Mouse (Mus musculus): ENCODE measurements around the gene Oprl1. TPM values are rescaled to one million over a fixed set of nuclear protein-coding genes. Genes with fewer than 3 reads are reported as not detected.

Gene Oprl1
- total RNA-seq, 2 experiments from 2014 or later = not detected

DNA sequence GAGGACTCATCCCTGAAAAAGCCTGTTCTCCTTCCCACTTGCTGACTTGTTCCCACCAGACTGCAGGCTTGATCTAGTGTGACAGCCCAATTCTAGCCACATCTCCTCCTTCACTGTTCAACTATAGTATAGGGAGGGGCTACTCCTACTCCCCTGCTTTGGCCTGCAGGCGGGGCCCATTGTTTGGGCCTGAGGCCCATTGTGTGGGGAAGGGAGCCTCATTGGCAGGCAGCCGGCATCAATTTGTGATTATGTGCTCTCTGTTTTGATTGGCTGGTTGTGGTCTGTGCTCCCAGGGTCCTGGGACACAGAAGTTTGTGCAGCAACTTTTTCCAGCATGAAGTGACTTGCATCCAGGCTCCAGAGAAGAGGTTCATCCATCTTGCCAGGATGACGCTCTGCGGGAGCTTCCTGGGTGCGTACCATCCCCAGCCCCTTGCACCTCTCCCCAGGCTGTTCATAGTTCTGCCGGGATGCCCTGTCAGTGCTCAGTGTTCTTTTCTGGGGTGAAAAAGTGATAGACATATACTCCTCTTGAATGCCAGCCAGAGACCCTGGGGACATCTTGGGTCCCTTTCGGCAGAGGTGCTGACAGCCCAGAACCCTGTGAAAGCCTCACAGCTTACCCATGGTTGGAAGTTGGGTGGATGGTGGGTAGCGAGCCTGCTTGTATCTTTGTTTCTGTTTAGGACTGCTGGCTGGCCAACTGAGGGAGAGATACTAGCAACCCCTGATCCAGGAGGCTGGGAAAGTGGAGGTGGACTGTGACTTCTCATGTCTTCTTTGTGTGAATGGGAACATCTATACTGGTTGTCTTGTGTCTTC is 48.4 kb downstream of the Oprl1 start, which contains the start of gene Myt1:
Gene Myt1 (plus strand): TSS at position 327 of the 825 bp plus-strand sequence.
- no peak for ATAC-seq (replicated peaks; ENCODE audit: low FRiP score, poor library complexity, severe bottlenecking)

DNA sequence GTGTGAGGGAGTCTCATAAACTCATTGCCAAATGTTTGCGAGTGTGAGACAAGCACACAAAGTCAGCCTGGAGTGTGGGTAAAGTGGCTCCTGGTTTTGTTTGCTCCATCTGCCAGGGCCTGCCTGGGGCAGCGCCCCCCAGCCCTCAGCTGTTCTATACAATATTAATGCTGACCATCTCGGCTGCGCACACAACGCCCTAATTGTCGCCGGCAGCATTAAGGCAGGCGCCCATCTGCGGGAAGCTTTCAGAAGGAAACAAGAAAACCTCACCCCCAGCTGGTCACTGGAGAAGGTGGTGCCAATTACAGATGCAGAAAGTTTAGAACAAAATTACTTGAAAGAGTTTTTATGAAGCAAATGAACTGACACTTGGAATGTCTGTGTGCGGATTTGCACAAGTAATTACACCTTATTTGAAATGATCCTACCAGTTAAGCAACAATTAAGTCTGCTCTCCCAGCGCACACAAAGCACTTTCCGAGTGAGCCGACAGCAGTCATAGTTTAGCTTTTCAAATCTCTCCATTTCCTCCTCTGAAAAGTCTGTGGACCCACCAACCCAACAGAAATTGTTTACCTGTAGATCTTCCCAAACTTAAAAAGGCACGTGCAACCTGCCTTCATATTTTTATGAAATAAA is 49.2 kb downstream of the Oprl1 start:
- no peak for ATAC-seq (replicated peaks; ENCODE audit: low FRiP score, poor library complexity, severe bottlenecking)

DNA sequence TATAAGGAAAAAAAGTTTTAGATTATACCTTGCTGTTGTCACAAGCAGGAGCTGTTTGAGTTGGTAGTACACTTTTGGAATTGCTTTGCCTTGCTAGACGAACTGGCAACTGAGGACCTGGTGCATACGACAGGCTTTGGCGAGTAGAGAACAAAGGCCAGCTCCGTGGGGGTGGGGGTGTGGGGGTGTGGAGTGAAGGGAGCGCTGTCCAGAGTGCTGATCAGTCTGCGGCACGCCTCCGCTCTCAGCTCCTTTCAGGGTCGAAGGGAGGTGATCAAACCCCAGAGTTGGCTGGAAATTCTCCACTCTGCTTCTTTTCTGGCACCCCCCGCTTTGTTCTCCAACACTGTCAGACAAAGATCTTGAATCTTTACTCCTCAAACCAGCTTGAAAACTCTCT is 49.8 kb downstream of the Oprl1 start:
- no peak for ATAC-seq (replicated peaks; ENCODE audit: low FRiP score, poor library complexity, severe bottlenecking)

DNA sequence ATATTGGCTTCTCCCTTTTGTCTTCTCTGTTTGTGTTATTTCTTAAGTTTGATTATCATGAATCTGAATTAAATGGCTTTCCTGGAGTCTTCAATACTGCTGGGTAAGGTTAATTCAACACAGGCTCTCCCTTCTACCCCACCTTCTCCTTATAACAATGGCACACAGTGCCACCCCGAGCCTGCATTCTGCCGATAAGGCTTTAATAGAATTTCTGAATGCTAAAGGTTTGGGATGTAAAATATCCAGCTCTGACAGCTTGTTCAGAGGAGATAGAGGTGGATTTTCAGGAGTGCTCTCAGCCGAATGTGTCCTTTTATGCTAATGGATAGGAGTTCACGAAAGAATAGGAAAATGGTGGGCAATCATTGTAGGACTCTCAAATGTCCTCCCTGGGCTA is 50.4 kb downstream of the Oprl1 start:
- ATAC-seq (replicated peaks; ENCODE audit: low FRiP score, poor library complexity, severe bottlenecking) = no peak

DNA sequence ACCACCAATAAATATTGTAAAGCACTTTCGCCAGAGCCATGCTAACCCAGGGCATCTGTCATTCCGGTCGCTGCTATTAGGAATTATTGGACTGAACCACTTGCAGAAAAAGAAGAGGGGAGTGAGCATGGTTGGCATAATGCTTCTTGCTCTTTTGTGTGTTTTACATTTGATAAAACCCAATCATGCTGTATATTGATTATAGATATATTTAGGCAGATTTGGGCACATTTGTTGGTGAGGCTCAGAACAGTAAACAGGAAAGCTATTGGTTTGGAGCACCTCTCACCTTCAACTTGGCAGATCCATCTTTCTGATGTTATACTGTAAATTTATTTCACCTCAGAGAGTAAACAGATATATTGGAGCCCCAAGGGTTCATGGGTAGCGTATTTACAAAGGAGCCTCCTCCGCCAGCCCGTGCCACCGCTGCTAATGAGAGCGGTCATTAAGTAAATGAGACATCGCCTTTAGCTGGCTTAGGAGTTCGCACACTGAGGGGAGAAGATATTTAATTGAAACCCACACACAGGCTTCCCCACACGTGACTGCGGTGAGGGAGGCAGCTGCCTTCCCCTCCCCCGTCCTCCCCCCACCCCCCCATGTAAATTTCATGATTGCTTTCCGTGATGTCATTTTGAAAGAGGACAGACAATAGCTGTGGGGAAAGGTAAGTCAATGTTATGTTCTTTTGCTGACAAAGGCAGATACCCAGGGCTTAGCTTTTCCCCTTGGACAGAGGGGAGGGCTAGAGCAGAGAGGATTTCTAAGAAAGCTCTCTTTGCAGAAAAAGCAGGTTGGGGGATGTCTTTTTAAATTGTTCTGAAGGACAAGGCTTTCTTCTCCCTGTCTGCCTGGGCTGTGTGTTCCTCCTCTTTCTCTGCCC is 52.1 kb downstream of the Oprl1 start:
- no peak for ATAC-seq (replicated peaks; ENCODE audit: low FRiP score, poor library complexity, severe bottlenecking)

DNA sequence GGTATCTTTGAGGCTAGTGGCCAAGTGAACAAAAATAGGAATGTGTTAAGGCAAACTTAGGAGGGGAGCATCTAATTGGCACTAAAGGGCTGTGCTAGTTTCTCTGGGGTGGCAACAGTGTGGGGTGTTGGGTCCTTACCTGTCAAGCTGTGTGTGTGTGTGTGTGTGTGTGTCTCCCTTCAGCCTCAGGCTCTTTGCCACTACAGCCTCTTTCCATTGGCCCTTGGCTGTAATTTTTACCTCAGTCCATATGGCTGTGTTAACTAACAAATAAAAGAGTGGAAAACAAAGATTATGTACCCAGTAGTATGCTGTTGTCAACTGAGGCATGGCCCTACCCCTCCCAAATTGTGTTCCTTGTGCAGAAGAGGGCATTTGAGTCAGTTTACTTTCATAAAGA is 53.6 kb downstream of the Oprl1 start:
- no peak for ATAC-seq (replicated peaks; ENCODE audit: low FRiP score, poor library complexity, severe bottlenecking)

DNA sequence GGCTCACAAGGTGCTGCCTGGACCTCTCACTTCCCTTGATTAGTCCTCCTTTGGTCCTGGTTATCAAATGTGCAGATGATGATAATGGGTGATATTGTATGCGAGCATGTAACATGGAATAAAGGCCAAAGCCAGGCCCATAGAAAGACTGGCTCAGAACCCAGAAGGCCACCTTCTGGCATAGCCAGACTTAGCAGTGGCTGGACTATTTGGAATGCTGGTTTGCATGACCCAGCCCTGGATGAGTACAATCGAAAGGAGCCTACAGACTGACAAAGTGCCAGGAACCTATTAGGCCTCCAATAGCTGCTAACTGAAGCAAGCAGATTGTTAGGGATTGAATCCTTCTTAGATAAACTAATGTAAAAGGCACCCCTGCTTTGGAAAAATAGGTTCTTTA is 54.6 kb downstream of the Oprl1 start:
- no peak for ATAC-seq (replicated peaks; ENCODE audit: low FRiP score, poor library complexity, severe bottlenecking)

Other genes starting within 250 kb of the Oprl1 start
- not detected in 2 replicates for gene Abhd16b, start 221.8 kb upstream of the Oprl1 start, total RNA-seq (2015; ENCODE audit: low replicate concordance)
- not detected in 2 replicates for gene Abhd16b, start 221.8 kb upstream of the Oprl1 start, total RNA-seq (2017; ENCODE audit: low replicate concordance)
- 19.8 and 23.5 TPM in 2 replicates for gene Tpd52l2, start 217.9 kb upstream of the Oprl1 start, total RNA-seq (2015; ENCODE audit: low replicate concordance)
- gene Tpd52l2, start 217.9 kb upstream of the Oprl1 start, total RNA-seq (2017; ENCODE audit: low replicate concordance) = 45.3 and 90.6 TPM in 2 replicates
- gene Dnajc5, start 194.5 kb upstream of the Oprl1 start, total RNA-seq (2015; ENCODE audit: low replicate concordance) = 14.1 and 25.2 TPM in 2 replicates
- gene Dnajc5, start 194.5 kb upstream of the Oprl1 start, total RNA-seq (2017; ENCODE audit: low replicate concordance) = 21.4 and 23.3 TPM in 2 replicates
- 26.4 and 37.1 TPM in 2 replicates for gene Uckl1, start 130.1 kb upstream of the Oprl1 start, total RNA-seq (2015; ENCODE audit: low replicate concordance)
- 15.2 and 30.2 TPM in 2 replicates for gene Uckl1, start 130.1 kb upstream of the Oprl1 start, total RNA-seq (2017; ENCODE audit: low replicate concordance)
- gene Prpf6, start 123.1 kb upstream of the Oprl1 start, total RNA-seq (2015; ENCODE audit: low replicate concordance) = 11.7 and 13.0 TPM in 2 replicates
- 28.1 and 33.1 TPM in 2 replicates for gene Prpf6, start 123.1 kb upstream of the Oprl1 start, total RNA-seq (2017; ENCODE audit: low replicate concordance)
- gene Zfp512b, start 122.2 kb upstream of the Oprl1 start, total RNA-seq (2015; ENCODE audit: low replicate concordance) = 2.5 and 14.8 TPM in 2 replicates
- 0.39 and 4.2 TPM in 2 replicates for gene Zfp512b, start 122.2 kb upstream of the Oprl1 start, total RNA-seq (2017; ENCODE audit: low replicate concordance)
- gene Samd10, start 115.8 kb upstream of the Oprl1 start, total RNA-seq (2015; ENCODE audit: low replicate concordance) = 4.0 TPM in 1 of 2 replicates, not detected in the other
- gene Samd10, start 115.8 kb upstream of the Oprl1 start, total RNA-seq (2017; ENCODE audit: low replicate concordance) = 0.08 and 0.77 TPM in 2 replicates
- gene Gm29797, start 58.0 kb upstream of the Oprl1 start, total RNA-seq (2015; ENCODE audit: low replicate concordance) = not detected in 2 replicates
- not detected in 2 replicates for gene Gm29797, start 58.0 kb upstream of the Oprl1 start, total RNA-seq (2017; ENCODE audit: low replicate concordance)
- gene Sox18, start 43.4 kb upstream of the Oprl1 start, total RNA-seq (2015; ENCODE audit: low replicate concordance) = not detected in 2 replicates
- gene Sox18, start 43.4 kb upstream of the Oprl1 start, total RNA-seq (2017; ENCODE audit: low replicate concordance) = not detected in 2 replicates
- 2.2 TPM in 1 of 2 replicates, not detected in the other for gene Tcea2, start 34.7 kb upstream of the Oprl1 start, total RNA-seq (2015; ENCODE audit: low replicate concordance)
- 1.9 TPM in 1 of 2 replicates, not detected in the other for gene Tcea2, start 34.7 kb upstream of the Oprl1 start, total RNA-seq (2017; ENCODE audit: low replicate concordance)
- gene Rgs19, start 21.0 kb upstream of the Oprl1 start, total RNA-seq (2015; ENCODE audit: low replicate concordance) = 84.0 and 98.9 TPM in 2 replicates
- gene Rgs19, start 21.0 kb upstream of the Oprl1 start, total RNA-seq (2017; ENCODE audit: low replicate concordance) = 17.1 and 33.1 TPM in 2 replicates
- gene Lkaaear1, start 16.6 kb upstream of the Oprl1 start, total RNA-seq (2015; ENCODE audit: low replicate concordance) = not detected in 2 replicates
- gene Lkaaear1, start 16.6 kb upstream of the Oprl1 start, total RNA-seq (2017; ENCODE audit: low replicate concordance) = not detected in 2 replicates
- gene Myt1, start 48.3 kb downstream of the Oprl1 start, total RNA-seq (2015; ENCODE audit: low replicate concordance) = not detected in 2 replicates
- not detected in 2 replicates for gene Myt1, start 48.3 kb downstream of the Oprl1 start, total RNA-seq (2017; ENCODE audit: low replicate concordance)
- gene Pcmtd2, start 122.8 kb downstream of the Oprl1 start, total RNA-seq (2015; ENCODE audit: low replicate concordance) = 38.6 and 54.1 TPM in 2 replicates
- gene Pcmtd2, start 122.8 kb downstream of the Oprl1 start, total RNA-seq (2017; ENCODE audit: low replicate concordance) = 39.4 and 44.5 TPM in 2 replicates
- gene Polr3k, start 149.3 kb downstream of the Oprl1 start, total RNA-seq (2015; ENCODE audit: low replicate concordance) = 13.7 and 18.4 TPM in 2 replicates
- gene Polr3k, start 149.3 kb downstream of the Oprl1 start, total RNA-seq (2017; ENCODE audit: low replicate concordance) = 9.5 and 15.1 TPM in 2 replicates